In genomic region chr11:88118091-88118440, GRCm38 (mm10) we compare ENCODE assay signal across 8 mouse cellular contexts. TPM values are rescaled to one million over a fixed set of nuclear protein-coding genes. Genes with fewer than 3 reads are reported as not detected.
DNase-seq lines count a peak whose midpoint lies in the region; ATAC-seq and TF ChIP-seq lines count a peak whose summit lies in the region.

No protein-coding gene starts in this region.

- no peaks in the 10 kb centered on the region for H3K36me3 ChIP-seq in ES-E14 (ENCODE audit: control insufficient read depth, insufficient read depth, low read length, poor library complexity, severe bottlenecking)
- H3K36me3 ChIP-seq in forebrain, postnatal 0 days (ENCODE audit: insufficient read depth): no peaks in the 10 kb centered on the region
- H3K36me3 ChIP-seq in limb, embryonic 14.5 days (ENCODE audit: control insufficient read depth, insufficient read depth, low read length): no peaks in the 10 kb centered on the region
- H3K36me3 ChIP-seq in thymus, adult 2 months (ENCODE audit: control insufficient read depth, insufficient read depth, low read length): no peaks in the 10 kb centered on the region

- DNase-seq in heart, adult 11 months: peak; percentile 96
- no peak for DNase-seq in heart, postnatal 4 days
- no peak for DNase-seq in ES-E14 (ENCODE audit: low read depth, low spot score)
- DNase-seq in forebrain, postnatal 0 days: no peak
- no peak for DNase-seq in limb, embryonic 14.5 days (ENCODE audit: low spot score)
- no peak for DNase-seq in thymus, adult 2 months
- DNase-seq in retina, embryonic 14.5 days (ENCODE audit: low spot score): no peak

- TF ChIP-seq POLR2A in limb, embryonic 14.5 days (IDR thresholded peaks at IDR 0.05; ENCODE audit: borderline replicate concordance, extremely low read depth, insufficient read depth, insufficient read length): no peak
- no peak for TF ChIP-seq POLR2A in thymus, adult 2 months (IDR thresholded peaks at IDR 0.05; ENCODE audit: control insufficient read depth, extremely low read depth, insufficient read depth, low read length, poor library complexity)

- H3K27ac ChIP-seq in ES-E14 (ENCODE audit: insufficient read depth, low read depth, low read length, poor library complexity, severe bottlenecking): no peak overlapping the region
- peak overlapping the region; percentile 84 for H3K27ac ChIP-seq in forebrain, postnatal 0 days (ENCODE audit: low read depth, low read length)
- H3K27ac ChIP-seq in limb, embryonic 14.5 days (replicated peaks; ENCODE audit: low read depth, low read length): peak overlapping the region; percentile 83; the same call in 1 of the 2 replicates
- H3K27ac ChIP-seq in thymus, adult 2 months (ENCODE audit: control insufficient read depth, insufficient read depth, low read length): no peak overlapping the region

- in situ Hi-C loops in ES-E14 (cut with MboI; ENCODE audit: low sequenced_read_pairs in 2 of 2, unreplicated experiment in 2 of 2): no loop called here

- no peak overlapping the region for H3K4me3 ChIP-seq in ES-E14 (ENCODE audit: insufficient read depth in 1 of 2, low read depth in 1 of 2, low read length in 2 of 2, poor library complexity in 1 of 2, severe bottlenecking in 1 of 2)
- H3K4me3 ChIP-seq in forebrain, postnatal 0 days (ENCODE audit: low read depth, low read length): no peak overlapping the region
- H3K4me3 ChIP-seq in limb, embryonic 14.5 days (replicated peaks; ENCODE audit: low read length): no peak overlapping the region
- H3K4me3 ChIP-seq in thymus, adult 2 months (ENCODE audit: control insufficient read depth, insufficient read depth, low read length): no peak overlapping the region

- H3K9me3 ChIP-seq in ES-E14 (ENCODE audit: control insufficient read depth, insufficient read depth, low read depth, low read length): no peaks in the 10 kb centered on the region
- no peaks in the 10 kb centered on the region for H3K9me3 ChIP-seq in forebrain, postnatal 0 days (ENCODE audit: low read length)
- no peaks in the 10 kb centered on the region for H3K9me3 ChIP-seq in limb, embryonic 14.5 days (ENCODE audit: control insufficient read depth, low read length)

- peak overlapping the region; percentile 14; the same call in 1 of the 2 replicates for H3K9ac ChIP-seq in ES-E14 (ENCODE audit: insufficient read depth, low read depth, low read length, poor library complexity, severe bottlenecking)
- H3K9ac ChIP-seq in forebrain, postnatal 0 days: no peak overlapping the region
- no peak overlapping the region for H3K9ac ChIP-seq in limb, embryonic 14.5 days (ENCODE audit: low read depth, low read length, severe bottlenecking)

- 40% methylated on average over 6 of the region's 6 CpGs for WGBS in forebrain, postnatal 0 days
- WGBS in limb, embryonic 14.5 days: 52% methylated on average over 6 of the region's 6 CpGs
- 89% methylated on average over 6 of the region's 6 CpGs for WGBS in thymus, adult 2 months

- H3K4me2 ChIP-seq in forebrain, postnatal 0 days (ENCODE audit: low read depth): no peak overlapping the region
- H3K4me2 ChIP-seq in limb, embryonic 14.5 days (replicated peaks; ENCODE audit: low read depth, low read length, severe bottlenecking): no peak overlapping the region

- no peaks in the 10 kb centered on the region for H3K27me3 ChIP-seq in forebrain, postnatal 0 days (ENCODE audit: insufficient read depth, low read length)
- H3K27me3 ChIP-seq in limb, embryonic 14.5 days (ENCODE audit: control insufficient read depth, insufficient read depth, low read length): no peaks in the 10 kb centered on the region
- H3K27me3 ChIP-seq in thymus, adult 2 months (ENCODE audit: control insufficient read depth, insufficient read depth, low read length): no peaks in the 10 kb centered on the region

- H3K4me1 ChIP-seq in ES-E14 (ENCODE audit: control insufficient read depth in 2 of 2, insufficient read depth in 2 of 2, low read length in 2 of 2, poor library complexity in 1 of 2): peaks cover 8 to 29% of the 10 kb centered on the region in 2 experiments
- peaks cover 21% of the 10 kb centered on the region for H3K4me1 ChIP-seq in forebrain, postnatal 0 days (ENCODE audit: insufficient read depth)
- peaks cover 53% of the 10 kb centered on the region for H3K4me1 ChIP-seq in limb, embryonic 14.5 days (ENCODE audit: control insufficient read depth, insufficient read depth, low read length)
- H3K4me1 ChIP-seq in thymus, adult 2 months (replicated peaks; ENCODE audit: control insufficient read depth, insufficient read depth, low read length): peaks cover 31% of the 10 kb centered on the region

- ATAC-seq in forebrain, postnatal 0 days: no peak
- ATAC-seq in limb, embryonic 14.5 days (ENCODE audit: low FRiP score, low read depth): no peak
- no peak for ATAC-seq in activated CD4-positive, CD25-positive, alpha-beta regulatory T cell, adult 4 months

- no peak for TF ChIP-seq CTCF in forebrain, postnatal 0 days (IDR thresholded peaks at IDR 0.05; ENCODE audit: low read depth)
- TF ChIP-seq CTCF in thymus, adult 2 months (IDR thresholded peaks at IDR 0.05; ENCODE audit: borderline replicate concordance, control insufficient read depth, extremely low read depth, insufficient read depth, low read length, poor library complexity): no peak

TF ChIP-seq in ES-E14, 5 proteins besides CTCF, POLR2A, EP300 and RAD21:
- TF ChIP-seq MAFK (IDR thresholded peaks at IDR 0.05; ENCODE audit: insufficient read depth, low read depth, low read length) (no peak), ZNF384 (IDR thresholded peaks at IDR 0.05; ENCODE audit: low read depth, low read length) (no peak), ZC3H11A (IDR thresholded peaks at IDR 0.05; ENCODE audit: borderline replicate concordance, low read depth, low read length) (no peak), HCFC1 (IDR thresholded peaks at IDR 0.05; ENCODE audit: borderline replicate concordance, insufficient read depth, low read length) (no peak), CHD2 (IDR thresholded peaks at IDR 0.05; ENCODE audit: low read depth, low read length) (no peak)

RNA-seq across cellular contexts. Expression of gene Cuedc1, which starts 20.2 kb away (rescaled TPM):
- 10 to 100 TPM; 39.5 to 40.0 TPM for total RNA-seq in heart, postnatal 4 days (2021)
- total RNA-seq in ES-E14 (2012; rRNA removed): 8.0 and 8.7 TPM in 2 replicates
- total RNA-seq in forebrain, postnatal 0 days (2014; rRNA removed): 28.9 and 34.7 TPM in 2 replicates
- 22.0 and 34.6 TPM in 2 replicates for polyA plus RNA-seq in forebrain, postnatal 0 days (2015; fragmentation: Nextera tagmentation; extraction: Ambion mirVana)
- polyA plus RNA-seq in limb, embryonic 14.5 days (2012; rRNA removed): 40.6 and 44.5 TPM in 2 replicates
- 20.9 and 25.5 TPM in 2 replicates for polyA plus RNA-seq in limb, embryonic 14.5 days (2014; fragmentation: Nextera tagmentation; extraction: Ambion mirVana)
- polyA plus RNA-seq in thymus, adult 2 months (2012; rRNA removed): 13.8 and 15.5 TPM in 2 replicates
- 1 to 10 TPM; 5.4 to 5.8 TPM for polyA plus RNA-seq in activated CD4-positive, CD25-positive, alpha-beta regulatory T cell, adult 4 months (2017; shearing (Covaris generic))

RNA-seq across cellular contexts. Expression of gene Vezf1, which starts 50.0 kb away (rescaled TPM):
- total RNA-seq in heart, postnatal 4 days (2021): 10 to 100 TPM; 36.7 to 41.3 TPM
- total RNA-seq in ES-E14 (2012; rRNA removed): 12.6 and 13.2 TPM in 2 replicates
- 33.0 and 43.7 TPM in 2 replicates for total RNA-seq in forebrain, postnatal 0 days (2014; rRNA removed)
- 28.0 and 34.6 TPM in 2 replicates for polyA plus RNA-seq in forebrain, postnatal 0 days (2015; fragmentation: Nextera tagmentation; extraction: Ambion mirVana)
- polyA plus RNA-seq in limb, embryonic 14.5 days (2012; rRNA removed): 35.3 and 38.9 TPM in 2 replicates
- polyA plus RNA-seq in limb, embryonic 14.5 days (2014; fragmentation: Nextera tagmentation; extraction: Ambion mirVana): 42.7 and 44.1 TPM in 2 replicates
- 35.4 and 35.9 TPM in 2 replicates for polyA plus RNA-seq in thymus, adult 2 months (2012; rRNA removed)
- 10 to 100 TPM; 20.6 to 21.0 TPM for polyA plus RNA-seq in activated CD4-positive, CD25-positive, alpha-beta regulatory T cell, adult 4 months (2017; shearing (Covaris generic))

Comparison
In these comparisons a context has a peak if more than half of its experiments do, and no peak if none do; other contexts are left out.
1. H3K27ac ChIP-seq: peak in forebrain, postnatal 0 days (single experiment) and limb, embryonic 14.5 days (single experiment); none in ES-E14 (single experiment) and thymus, adult 2 months (single experiment).